Mouse (Mus musculus): Measurements from ENCODE around the gene Ppl.

Gene Ppl

GRCm38 (mm10) chr16:5130196-5130595 lies 2.0 kb downstream of the Ppl start:
- no peak for DNase-seq (ENCODE audit: low spot score in 2 of 2)

- DNase-seq (ENCODE audit: low spot score in 2 of 2) = no peak
These were observed 8.7 kb downstream of the Ppl start for GRCm38 (mm10) chr16:5123476-5123875.

GRCm38 (mm10) chr16:5119845-5120244 lies 12.4 kb downstream of the Ppl start:
- DNase-seq (ENCODE audit: low spot score in 2 of 2) = no peak

- DNase-seq (ENCODE audit: low spot score in 2 of 2) = no peak
These were observed 12.8 kb downstream of the Ppl start for GRCm38 (mm10) chr16:5119385-5119784.

GRCm38 (mm10) chr16:5113582-5113981 lies 18.6 kb downstream of the Ppl start:
- no peak for DNase-seq (ENCODE audit: low spot score in 2 of 2)

GRCm38 (mm10) chr16:5113002-5113550 lies 19.1 kb downstream of the Ppl start:
- DNase-seq (ENCODE audit: low spot score in 2 of 2) = no peak

- no peak for DNase-seq (ENCODE audit: low spot score in 2 of 2)
These were observed 21.2 kb downstream of the Ppl start for GRCm38 (mm10) chr16:5111021-5111420.

- DNase-seq (ENCODE audit: low spot score in 2 of 2) = no peak
These were observed 22.3 kb downstream of the Ppl start for GRCm38 (mm10) chr16:5109877-5110276.

GRCm38 (mm10) chr16:5101000-5101399 lies 31.2 kb downstream of the Ppl start:
- no peak for DNase-seq (ENCODE audit: low spot score in 2 of 2)

GRCm38 (mm10) chr16:5096504-5096903 lies 35.7 kb downstream of the Ppl start:
- no peak for DNase-seq (ENCODE audit: low spot score in 2 of 2)

- DNase-seq (ENCODE audit: low spot score in 2 of 2) = no peak
These were observed 38.9 kb downstream of the Ppl start for GRCm38 (mm10) chr16:5093285-5093684.

- no peak for DNase-seq (ENCODE audit: low spot score in 2 of 2)
These were observed 43.2 kb downstream of the Ppl start for GRCm38 (mm10) chr16:5089021-5089420.

GRCm38 (mm10) chr16:5086179-5086578 lies 46.0 kb downstream of the Ppl start:
- no peak for DNase-seq (ENCODE audit: low spot score in 2 of 2)

GRCm38 (mm10) chr16:5085196-5085595 lies 47.0 kb downstream of the Ppl start:
- DNase-seq (ENCODE audit: low spot score in 2 of 2) = no peak

GRCm38 (mm10) chr16:5074341-5074740 lies 57.9 kb downstream of the Ppl start:
- no peak for DNase-seq (ENCODE audit: low spot score in 2 of 2)

- no peak for DNase-seq (ENCODE audit: low spot score in 2 of 2)
These were observed 60.2 kb downstream of the Ppl start for GRCm38 (mm10) chr16:5071974-5072373.

- no peak for DNase-seq (ENCODE audit: low spot score in 2 of 2)
These were observed 61.9 kb downstream of the Ppl start for GRCm38 (mm10) chr16:5070321-5070720.

- DNase-seq (ENCODE audit: low spot score in 2 of 2) = no peak
These were observed 68.7 kb downstream of the Ppl start for GRCm38 (mm10) chr16:5063472-5063871.

- DNase-seq (ENCODE audit: low spot score in 2 of 2) = no peak
These were observed 74.1 kb downstream of the Ppl start for GRCm38 (mm10) chr16:5058114-5058513.

- DNase-seq (ENCODE audit: low spot score in 2 of 2) = peak; percentile 77
These were observed 81.7 kb downstream of the Ppl start for GRCm38 (mm10) chr16:5050251-5051110.

GRCm38 (mm10) chr16:5049774-5050234 lies 82.4 kb downstream of the Ppl start, which contains the start of the genes Glyr1 and Ubn1:
Gene Glyr1, minus strand, starts transcription at chr16:5049863.
Gene Ubn1, plus strand, starts transcription at chr16:5050057.
- peak; percentile 99 for DNase-seq (ENCODE audit: low spot score in 2 of 2)

- no peak for DNase-seq (ENCODE audit: low spot score in 2 of 2)
These were observed 82.9 kb downstream of the Ppl start for GRCm38 (mm10) chr16:5049182-5049773.

- no peak for DNase-seq (ENCODE audit: low spot score in 2 of 2)
These were observed 86.9 kb downstream of the Ppl start for GRCm38 (mm10) chr16:5045322-5045721.
